Mouse (Mus musculus): ENCODE results near the gene Ubac2. TPM values are rescaled to one million over a fixed set of nuclear protein-coding genes. Genes with fewer than 3 reads are reported as not detected.

Ubac2 gene
- polyA plus RNA-seq, 1 experiment, result 102 TPM

GRCm38 (mm10) chr14:121985477-121985876 lies 107.1 kb downstream of the Ubac2 start:
- TF ChIP-seq POLR2A (IDR thresholded peaks at IDR 0.05; ENCODE audit: control insufficient read depth, extremely low read depth, insufficient read depth, low read length, poor library complexity) (no peak), CTCF (IDR thresholded peaks at IDR 0.05; ENCODE audit: borderline replicate concordance, control insufficient read depth, extremely low read depth, insufficient read depth, low read length, poor library complexity) (no peak)
- no peak overlapping the region for H3K4me3 ChIP-seq (ENCODE audit: control insufficient read depth, insufficient read depth, low read length)
- H3K4me1 ChIP-seq (replicated peaks; ENCODE audit: control insufficient read depth, insufficient read depth, low read length), result peaks cover 23% of the 10 kb centered on the region
- H3K36me3 ChIP-seq (ENCODE audit: control insufficient read depth, insufficient read depth, low read length), result no peaks in the 10 kb centered on the region
- no peak overlapping the region for H3K27ac ChIP-seq (ENCODE audit: control insufficient read depth, insufficient read depth, low read length)
- DNase-seq, result no peak
- no peaks in the 10 kb centered on the region for H3K27me3 ChIP-seq (ENCODE audit: control insufficient read depth, insufficient read depth, low read length)
- 49% methylated on average over 3 of the region's 3 CpGs for WGBS

GRCm38 (mm10) chr14:121986028-121986427 lies 107.6 kb downstream of the Ubac2 start:
- H3K27ac ChIP-seq (ENCODE audit: control insufficient read depth, insufficient read depth, low read length), result no peak overlapping the region
- no peaks in the 10 kb centered on the region for H3K27me3 ChIP-seq (ENCODE audit: control insufficient read depth, insufficient read depth, low read length)
- 94% methylated on average over 6 of the region's 6 CpGs for WGBS
- TF ChIP-seq CTCF (IDR thresholded peaks at IDR 0.05; ENCODE audit: borderline replicate concordance, control insufficient read depth, extremely low read depth, insufficient read depth, low read length, poor library complexity), result no peak
- TF ChIP-seq POLR2A (IDR thresholded peaks at IDR 0.05; ENCODE audit: control insufficient read depth, extremely low read depth, insufficient read depth, low read length, poor library complexity), result no peak
- no peaks in the 10 kb centered on the region for H3K36me3 ChIP-seq (ENCODE audit: control insufficient read depth, insufficient read depth, low read length)
- H3K4me3 ChIP-seq (ENCODE audit: control insufficient read depth, insufficient read depth, low read length), result no peak overlapping the region
- H3K4me1 ChIP-seq (replicated peaks; ENCODE audit: control insufficient read depth, insufficient read depth, low read length), result peaks cover 25% of the 10 kb centered on the region
- DNase-seq, result no peak

GRCm38 (mm10) chr14:121987287-121987686 lies 108.9 kb downstream of the Ubac2 start:
- TF ChIP-seq POLR2A (IDR thresholded peaks at IDR 0.05; ENCODE audit: control insufficient read depth, extremely low read depth, insufficient read depth, low read length, poor library complexity), result no peak
- no peak for TF ChIP-seq CTCF (IDR thresholded peaks at IDR 0.05; ENCODE audit: borderline replicate concordance, control insufficient read depth, extremely low read depth, insufficient read depth, low read length, poor library complexity)
- WGBS, result 76% methylated on average over 1 of the region's 1 CpGs
- Histone ChIP-seq H3K36me3 (ENCODE audit: control insufficient read depth, insufficient read depth, low read length) (no peaks in the 10 kb centered on the region), H3K27me3 (ENCODE audit: control insufficient read depth, insufficient read depth, low read length) (no peaks in the 10 kb centered on the region), H3K4me1 (replicated peaks; ENCODE audit: control insufficient read depth, insufficient read depth, low read length) (peaks cover 31% of the 10 kb centered on the region), H3K27ac (ENCODE audit: control insufficient read depth, insufficient read depth, low read length) (no peak overlapping the region), H3K4me3 (ENCODE audit: control insufficient read depth, insufficient read depth, low read length) (no peak overlapping the region)
- no peak for DNase-seq

- H3K27me3 ChIP-seq (ENCODE audit: control insufficient read depth, insufficient read depth, low read length), result no peaks in the 10 kb centered on the region
- DNase-seq, result no peak
- H3K4me1 ChIP-seq (replicated peaks; ENCODE audit: control insufficient read depth, insufficient read depth, low read length), result peaks cover 34% of the 10 kb centered on the region
- H3K4me3 ChIP-seq (ENCODE audit: control insufficient read depth, insufficient read depth, low read length), result no peak overlapping the region
- no peak overlapping the region for H3K27ac ChIP-seq (ENCODE audit: control insufficient read depth, insufficient read depth, low read length)
- H3K36me3 ChIP-seq (ENCODE audit: control insufficient read depth, insufficient read depth, low read length), result no peaks in the 10 kb centered on the region
- TF ChIP-seq CTCF (IDR thresholded peaks at IDR 0.05; ENCODE audit: borderline replicate concordance, control insufficient read depth, extremely low read depth, insufficient read depth, low read length, poor library complexity) (no peak), POLR2A (IDR thresholded peaks at IDR 0.05; ENCODE audit: control insufficient read depth, extremely low read depth, insufficient read depth, low read length, poor library complexity) (no peak)
- 19% methylated on average over 4 of the region's 4 CpGs for WGBS
Observed at GRCm38 (mm10) chr14:121987691-121988090, 109.3 kb downstream of the Ubac2 start.

- H3K4me3 ChIP-seq (ENCODE audit: control insufficient read depth, insufficient read depth, low read length), result no peak overlapping the region
- 0 out of 2 replicates have a peak, but pooled peaks cover under 1% of the 10 kb centered on the region for H3K36me3 ChIP-seq (ENCODE audit: control insufficient read depth, insufficient read depth, low read length)
- no peak for TF ChIP-seq POLR2A (IDR thresholded peaks at IDR 0.05; ENCODE audit: control insufficient read depth, extremely low read depth, insufficient read depth, low read length, poor library complexity)
- TF ChIP-seq CTCF (IDR thresholded peaks at IDR 0.05; ENCODE audit: borderline replicate concordance, control insufficient read depth, extremely low read depth, insufficient read depth, low read length, poor library complexity), result no peak
- DNase-seq, result no peak
- no peaks in the 10 kb centered on the region for H3K27me3 ChIP-seq (ENCODE audit: control insufficient read depth, insufficient read depth, low read length)
- H3K4me1 ChIP-seq (replicated peaks; ENCODE audit: control insufficient read depth, insufficient read depth, low read length), result peaks cover 41% of the 10 kb centered on the region
- 98% methylated on average over 3 of the region's 3 CpGs for WGBS
- no peak overlapping the region for H3K27ac ChIP-seq (ENCODE audit: control insufficient read depth, insufficient read depth, low read length)
Observed at GRCm38 (mm10) chr14:121989331-121989730, 110.9 kb downstream of the Ubac2 start.

GRCm38 (mm10) chr14:121989869-121990268 lies 111.4 kb downstream of the Ubac2 start:
- no peak overlapping the region for H3K4me3 ChIP-seq (ENCODE audit: control insufficient read depth, insufficient read depth, low read length)
- no peak for DNase-seq
- 0 out of 2 replicates have a peak, but pooled peaks cover 3% of the 10 kb centered on the region for H3K36me3 ChIP-seq (ENCODE audit: control insufficient read depth, insufficient read depth, low read length)
- H3K4me1 ChIP-seq (replicated peaks; ENCODE audit: control insufficient read depth, insufficient read depth, low read length), result peaks cover 42% of the 10 kb centered on the region
- no peaks in the 10 kb centered on the region for H3K27me3 ChIP-seq (ENCODE audit: control insufficient read depth, insufficient read depth, low read length)
- 96% methylated on average over 3 of the region's 3 CpGs for WGBS
- TF ChIP-seq CTCF (IDR thresholded peaks at IDR 0.05; ENCODE audit: borderline replicate concordance, control insufficient read depth, extremely low read depth, insufficient read depth, low read length, poor library complexity) (no peak), POLR2A (IDR thresholded peaks at IDR 0.05; ENCODE audit: control insufficient read depth, extremely low read depth, insufficient read depth, low read length, poor library complexity) (no peak)
- no peak overlapping the region for H3K27ac ChIP-seq (ENCODE audit: control insufficient read depth, insufficient read depth, low read length)

- no peak for DNase-seq
- Histone ChIP-seq H3K4me3 (ENCODE audit: control insufficient read depth, insufficient read depth, low read length) (no peak overlapping the region), H3K27me3 (ENCODE audit: control insufficient read depth, insufficient read depth, low read length) (no peaks in the 10 kb centered on the region), H3K27ac (ENCODE audit: control insufficient read depth, insufficient read depth, low read length) (peak overlapping the region; percentile 7; the same call in 1 of the 2 replicates), H3K4me1 (replicated peaks; ENCODE audit: control insufficient read depth, insufficient read depth, low read length) (peaks cover 48% of the 10 kb centered on the region), H3K36me3 (ENCODE audit: control insufficient read depth, insufficient read depth, low read length) (0 out of 2 replicates have a peak, but pooled peaks cover 3% of the 10 kb centered on the region)
- TF ChIP-seq CTCF (IDR thresholded peaks at IDR 0.05; ENCODE audit: borderline replicate concordance, control insufficient read depth, extremely low read depth, insufficient read depth, low read length, poor library complexity), result no peak
- no peak for TF ChIP-seq POLR2A (IDR thresholded peaks at IDR 0.05; ENCODE audit: control insufficient read depth, extremely low read depth, insufficient read depth, low read length, poor library complexity)
- WGBS, result 93% methylated on average over 6 of the region's 6 CpGs
Observed at GRCm38 (mm10) chr14:121990897-121991296, 112.5 kb downstream of the Ubac2 start.

Measured in thymus, adult 2 months (tissue).